Mouse (Mus musculus): ENCODE measurements around the gene Naa16. TPM values are rescaled to one million over a fixed set of nuclear protein-coding genes. Genes with fewer than 3 reads are reported as not detected.

Naa16 gene
- polyA plus RNA-seq, 1 experiment from 2014 or later: 17.6 TPM

DNA sequence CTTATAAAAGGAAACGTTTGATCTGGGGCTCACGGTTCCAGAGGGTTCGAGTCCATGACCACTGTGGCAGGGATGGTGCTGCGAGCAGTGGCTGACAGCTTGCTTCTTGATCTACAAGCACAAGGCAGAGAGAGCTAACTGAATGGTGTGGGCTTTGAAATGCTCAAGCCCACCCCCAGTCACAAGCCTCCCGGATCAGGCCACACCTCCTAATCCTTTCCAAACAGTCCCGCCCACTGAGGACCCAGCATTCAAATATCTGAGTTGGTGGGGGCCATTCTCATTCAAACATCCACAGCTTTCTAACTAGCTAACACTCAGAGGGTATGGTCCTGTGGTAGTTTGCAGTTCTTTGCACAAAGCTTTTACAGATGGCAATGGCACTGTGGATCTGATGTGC, 22.5 kb upstream of the Naa16 start:
- Histone ChIP-seq H3K4me1 (ENCODE audit: insufficient read depth) (no peaks in the 10 kb centered on the region), H3K27me3 (ENCODE audit: insufficient read depth, low read length) (no peaks in the 10 kb centered on the region), H3K9me3 (ENCODE audit: low read length) (no peaks in the 10 kb centered on the region), H3K9ac (replicated peaks) (no peak overlapping the region), H3K4me2 (ENCODE audit: low read depth, low read length) (no peak overlapping the region), H3K36me3 (replicated peaks; ENCODE audit: insufficient read depth, low read length) (peaks cover 8% of the 10 kb centered on the region; the same call in 1 of the 2 replicates), H3K27ac (ENCODE audit: low read depth) (no peak overlapping the region), H3K4me3 (ENCODE audit: low read depth, low read length) (no peak overlapping the region)
- ATAC-seq: no peak
- TF ChIP-seq EP300 (IDR thresholded peaks at IDR 0.05; ENCODE audit: low read depth) (no peak), CTCF (IDR thresholded peaks at IDR 0.05; ENCODE audit: low read depth) (no peak)
- no peak for DNase-seq
- 85% methylated on average over 6 of the region's 6 CpGs for WGBS (ENCODE audit: insufficient replicate concordance)

DNA sequence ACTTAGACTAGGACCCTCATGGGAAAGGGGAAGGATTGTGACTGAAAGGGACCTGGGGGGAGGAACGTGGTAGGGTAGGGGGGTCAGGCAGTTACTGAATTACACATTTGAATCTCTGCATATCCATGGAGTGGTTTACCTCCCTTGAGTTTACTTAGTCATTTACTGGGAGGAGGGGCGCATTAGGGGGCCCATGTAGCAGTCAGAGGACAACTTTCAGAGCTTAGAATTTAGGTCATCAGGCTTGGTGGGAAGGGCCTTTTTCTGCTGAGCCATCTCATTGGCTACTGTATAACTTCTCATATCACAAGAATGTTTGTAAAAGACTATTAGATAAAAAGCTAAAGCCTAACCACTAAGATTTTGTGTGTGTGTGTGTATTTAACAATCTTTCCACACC, 20.1 kb upstream of the Naa16 start:
- Histone ChIP-seq H3K27me3 (ENCODE audit: insufficient read depth, low read length) (no peaks in the 10 kb centered on the region), H3K4me2 (ENCODE audit: low read depth, low read length) (no peak overlapping the region), H3K36me3 (replicated peaks; ENCODE audit: insufficient read depth, low read length) (0 out of 2 replicates have a peak, but pooled peaks cover 4% of the 10 kb centered on the region), H3K4me1 (ENCODE audit: insufficient read depth) (no peaks in the 10 kb centered on the region), H3K4me3 (ENCODE audit: low read depth, low read length) (no peak overlapping the region), H3K9ac (replicated peaks) (no peak overlapping the region), H3K27ac (ENCODE audit: low read depth) (no peak overlapping the region), H3K9me3 (ENCODE audit: low read length) (no peaks in the 10 kb centered on the region)
- TF ChIP-seq CTCF (IDR thresholded peaks at IDR 0.05; ENCODE audit: low read depth) (no peak), EP300 (IDR thresholded peaks at IDR 0.05; ENCODE audit: low read depth) (no peak)
- no peak for ATAC-seq
- WGBS (ENCODE audit: insufficient replicate concordance): 64% methylated on average over 2 of the region's 2 CpGs
- DNase-seq: no peak

DNA sequence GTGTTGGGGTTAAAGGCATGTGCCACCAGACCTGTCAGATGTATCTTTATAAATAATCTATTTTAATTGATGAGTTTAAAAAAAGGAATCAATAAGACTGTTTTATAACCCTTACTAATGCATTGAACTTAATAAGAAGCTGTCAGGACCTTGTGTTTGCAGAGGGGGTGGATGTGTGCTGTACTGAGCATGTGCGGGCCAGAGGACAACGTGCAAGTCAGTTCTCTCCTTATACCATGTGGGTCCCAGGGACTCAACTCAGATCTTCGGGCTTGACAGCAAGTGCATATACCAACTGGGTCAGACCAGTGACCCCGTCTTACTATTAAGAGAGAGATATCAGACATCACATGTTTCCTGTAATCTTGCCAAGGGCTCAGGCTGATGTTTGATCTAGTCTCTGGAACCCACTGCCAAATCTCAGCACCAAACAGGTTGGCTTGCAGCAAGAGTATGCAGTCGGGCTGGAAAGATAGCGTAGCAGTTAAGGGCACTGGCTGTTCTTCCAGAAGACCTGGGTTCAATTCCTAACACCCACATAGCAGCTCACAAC, 18.8 kb upstream of the Naa16 start:
- TF ChIP-seq CTCF (IDR thresholded peaks at IDR 0.05; ENCODE audit: low read depth): no peak
- TF ChIP-seq EP300 (IDR thresholded peaks at IDR 0.05; ENCODE audit: low read depth): no peak
- H3K4me2 ChIP-seq (ENCODE audit: low read depth, low read length): no peak overlapping the region
- H3K27me3 ChIP-seq (ENCODE audit: insufficient read depth, low read length): no peaks in the 10 kb centered on the region
- H3K9ac ChIP-seq (replicated peaks): no peak overlapping the region
- H3K36me3 ChIP-seq (replicated peaks; ENCODE audit: insufficient read depth, low read length): 0 out of 2 replicates have a peak, but pooled peaks cover 4% of the 10 kb centered on the region
- DNase-seq (no peak), ATAC-seq (no peak)
- H3K4me1 ChIP-seq (ENCODE audit: insufficient read depth): no peaks in the 10 kb centered on the region
- 77% methylated on average over 6 of the region's 6 CpGs for WGBS (ENCODE audit: insufficient replicate concordance)
- no peak overlapping the region for H3K4me3 ChIP-seq (ENCODE audit: low read depth, low read length)
- H3K27ac ChIP-seq (ENCODE audit: low read depth): no peak overlapping the region
- no peaks in the 10 kb centered on the region for H3K9me3 ChIP-seq (ENCODE audit: low read length)

GRCm38 (mm10) chr14:79407641-79408040, 17.1 kb upstream of the Naa16 start:
- WGBS (ENCODE audit: insufficient replicate concordance): 62% methylated on average over 2 of the region's 2 CpGs
- H3K27me3 ChIP-seq (ENCODE audit: insufficient read depth, low read length): no peaks in the 10 kb centered on the region
- H3K27ac ChIP-seq (ENCODE audit: low read depth): no peak overlapping the region
- DNase-seq (no peak), ATAC-seq (no peak)
- no peaks in the 10 kb centered on the region for H3K4me1 ChIP-seq (ENCODE audit: insufficient read depth)
- H3K4me2 ChIP-seq (ENCODE audit: low read depth, low read length): no peak overlapping the region
- H3K9ac ChIP-seq (replicated peaks): no peak overlapping the region
- no peaks in the 10 kb centered on the region for H3K9me3 ChIP-seq (ENCODE audit: low read length)
- H3K4me3 ChIP-seq (ENCODE audit: low read depth, low read length): no peak overlapping the region
- 0 out of 2 replicates have a peak, but pooled peaks cover 2% of the 10 kb centered on the region for H3K36me3 ChIP-seq (replicated peaks; ENCODE audit: insufficient read depth, low read length)
- TF ChIP-seq CTCF (IDR thresholded peaks at IDR 0.05; ENCODE audit: low read depth) (no peak), EP300 (IDR thresholded peaks at IDR 0.05; ENCODE audit: low read depth) (no peak)

DNA sequence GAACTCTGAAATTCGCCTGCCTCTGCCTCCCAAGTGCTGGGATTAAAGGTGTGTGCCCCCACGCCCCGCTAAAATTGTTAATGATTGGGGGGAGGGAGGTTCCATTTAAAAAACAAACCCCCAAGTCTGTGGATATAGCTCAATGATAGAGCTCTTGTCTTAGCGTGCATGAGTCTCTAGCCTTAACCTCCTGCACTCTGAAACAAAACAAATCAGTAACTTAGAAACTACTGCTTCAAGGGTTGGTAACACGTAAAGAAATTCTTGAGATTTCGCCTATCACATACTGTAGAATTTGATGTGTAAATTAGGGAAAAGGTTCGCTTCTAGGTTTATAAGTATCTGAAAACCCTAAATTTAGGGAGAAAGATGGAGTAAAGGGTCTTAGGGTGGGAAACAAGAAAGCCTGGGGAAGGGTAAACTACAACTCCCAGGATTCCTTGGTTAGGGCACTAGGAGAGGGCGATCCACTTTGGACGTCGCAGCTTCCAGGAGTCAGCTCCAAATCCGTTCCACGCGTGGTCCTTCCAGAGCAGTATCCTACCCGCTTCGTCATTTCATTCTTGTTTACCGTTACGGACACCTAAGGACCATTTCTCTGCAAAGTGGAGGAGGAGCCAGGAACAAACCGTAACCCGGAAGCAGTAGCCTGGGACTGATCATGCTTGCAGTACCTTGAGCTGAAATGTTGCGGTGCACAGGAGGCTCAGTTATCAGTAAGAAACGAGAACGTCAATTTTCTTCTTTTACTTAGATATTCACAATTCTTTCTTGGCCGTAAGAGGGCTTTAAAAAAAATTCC, 6.9 kb upstream of the Naa16 start, which contains the start of gene Mtrf1:
Gene Mtrf1 (plus strand): TSS at position 452 of the 802 bp plus-strand sequence.
- Histone ChIP-seq H3K4me3 (ENCODE audit: low read depth, low read length) (peak within 1 kb of the TSS; percentile 74), H3K27me3 (ENCODE audit: insufficient read depth, low read length) (no peaks in the 10 kb centered on the region), H3K27ac (ENCODE audit: low read depth) (peak within 1 kb of the TSS; percentile 87), H3K9me3 (ENCODE audit: low read length) (no peaks in the 10 kb centered on the region), H3K9ac (replicated peaks) (peak within 1 kb of the TSS; percentile 74), H3K4me1 (ENCODE audit: insufficient read depth) (peaks cover 7% of the 10 kb centered on the region), H3K36me3 (replicated peaks; ENCODE audit: insufficient read depth, low read length) (peaks cover 10% of the 10 kb centered on the region), H3K4me2 (ENCODE audit: low read depth, low read length) (peak within 1 kb of the TSS; percentile 81)
- ATAC-seq (peak; percentile 88), DNase-seq (peak; percentile 74)
- TF ChIP-seq CTCF (IDR thresholded peaks at IDR 0.05; ENCODE audit: low read depth) (no peak), EP300 (IDR thresholded peaks at IDR 0.05; ENCODE audit: low read depth) (0 out of 2 replicates have a peak, but pooled peaks have one; percentile 31)
- WGBS (ENCODE audit: insufficient replicate concordance): 19% methylated on average over 23 of the region's 23 CpGs

GRCm38 (mm10) chr14:79394564-79394963, 4.0 kb upstream of the Naa16 start:
- Histone ChIP-seq H3K9ac (replicated peaks) (no peak overlapping the region), H3K4me2 (ENCODE audit: low read depth, low read length) (no peak overlapping the region), H3K27me3 (ENCODE audit: insufficient read depth, low read length) (no peaks in the 10 kb centered on the region), H3K9me3 (ENCODE audit: low read length) (no peaks in the 10 kb centered on the region), H3K27ac (ENCODE audit: low read depth) (no peak overlapping the region), H3K36me3 (replicated peaks; ENCODE audit: insufficient read depth, low read length) (no peaks in the 10 kb centered on the region), H3K4me3 (ENCODE audit: low read depth, low read length) (no peak overlapping the region), H3K4me1 (ENCODE audit: insufficient read depth) (peaks cover 13% of the 10 kb centered on the region)
- TF ChIP-seq EP300 (IDR thresholded peaks at IDR 0.05; ENCODE audit: low read depth) (no peak), CTCF (IDR thresholded peaks at IDR 0.05; ENCODE audit: low read depth) (peak; percentile 87)
- ATAC-seq (no peak), DNase-seq (peak; percentile 60)

Data from liver, postnatal 0 days (tissue).